Mouse (Mus musculus): ENCODE measurements at regions not wholly inside any gene's neighbourhood (a gene's known extent, or its start where the extent isn't known, plus 50 kb on each side); places are given as distances from the start of the nearest gene placed in this dataset.
A peak's percentile ranks its signal among the peaks of the same experiment; 100 is the strongest.

DNA sequence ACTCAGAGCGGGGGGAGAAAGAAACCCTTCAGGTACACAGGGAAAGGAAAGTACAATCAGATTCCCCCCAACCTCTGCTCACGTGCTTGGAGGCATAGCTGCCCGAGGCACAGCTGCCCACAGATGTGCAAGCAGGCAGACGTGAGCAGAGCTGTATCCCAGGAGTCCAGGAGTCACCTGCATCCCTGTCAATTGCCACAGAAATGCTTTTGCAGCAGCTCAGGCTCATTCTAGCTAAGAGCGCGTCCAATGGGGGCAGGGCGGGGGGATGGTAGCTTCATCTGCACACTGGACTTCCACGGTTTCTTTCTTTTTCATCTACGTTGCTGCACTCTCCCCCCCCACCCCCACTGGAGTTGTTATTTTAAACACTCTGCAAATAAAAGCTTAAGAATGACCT, 66.0 kb upstream of the Fat4 start:
- H3K27ac ChIP-seq = no peak overlapping the region
- WGBS (ENCODE audit: insufficient replicate concordance) = 57% methylated on average over 9 of the region's 9 CpGs
- H3K4me1 ChIP-seq (replicated peaks; ENCODE audit: control insufficient read depth in 2 of 2, insufficient read depth in 2 of 2, low read length in 1 of 2) = no peaks in the 10 kb centered on the region
- H3K9ac ChIP-seq (replicated peaks) = no peak overlapping the region
- ATAC-seq (ENCODE audit: insufficient read depth) = no peak
- no peaks in the 10 kb centered on the region for H3K36me3 ChIP-seq (replicated peaks; ENCODE audit: control insufficient read depth, insufficient read depth, low read depth)
- H3K27me3 ChIP-seq (ENCODE audit: control insufficient read depth, insufficient read depth, low read length) = no peaks in the 10 kb centered on the region
- H3K4me3 ChIP-seq (ENCODE audit: insufficient read depth in 1 of 2, low read depth in 2 of 2, low read length in 2 of 2) = no peak overlapping the region
- no peak for DNase-seq (ENCODE audit: low read depth in 3 of 3, low spot score in 3 of 3)
- TF ChIP-seq CTCF (IDR thresholded peaks at IDR 0.05; ENCODE audit: low read depth) = no peak
- no peak overlapping the region for H3K4me2 ChIP-seq (ENCODE audit: low read depth)
- no peaks in the 10 kb centered on the region for H3K9me3 ChIP-seq (ENCODE audit: control insufficient read depth, low read length)

DNA sequence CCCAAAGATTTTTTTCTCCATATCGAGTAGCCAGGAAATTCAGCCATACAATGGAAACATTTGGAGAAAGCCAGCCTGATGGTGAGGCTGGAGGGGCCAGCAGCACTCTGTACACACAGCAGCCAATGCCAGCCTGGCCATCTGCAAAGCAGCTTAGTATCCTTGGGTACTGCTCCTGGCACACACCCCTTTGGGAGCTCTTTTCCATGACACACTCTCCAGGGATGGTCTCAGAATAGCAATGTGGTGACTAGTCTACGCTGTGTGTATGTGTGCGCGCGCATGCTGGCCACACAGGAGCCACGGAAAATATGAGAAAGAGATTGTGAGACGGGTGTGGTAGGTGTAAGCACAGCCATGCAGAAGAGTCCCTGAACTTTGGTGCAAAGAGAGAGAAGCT, 66.4 kb upstream of the Fat4 start:
- H3K4me2 ChIP-seq (ENCODE audit: low read depth) = no peak overlapping the region
- no peak for ATAC-seq (ENCODE audit: insufficient read depth)
- no peak overlapping the region for H3K9ac ChIP-seq (replicated peaks)
- H3K27me3 ChIP-seq (ENCODE audit: control insufficient read depth, insufficient read depth, low read length) = no peaks in the 10 kb centered on the region
- H3K9me3 ChIP-seq (ENCODE audit: control insufficient read depth, low read length) = no peaks in the 10 kb centered on the region
- no peak overlapping the region for H3K4me3 ChIP-seq (ENCODE audit: insufficient read depth in 1 of 2, low read depth in 2 of 2, low read length in 2 of 2)
- H3K27ac ChIP-seq = no peak overlapping the region
- no peak for DNase-seq (ENCODE audit: low read depth in 3 of 3, low spot score in 3 of 3)
- H3K4me1 ChIP-seq (replicated peaks; ENCODE audit: control insufficient read depth in 2 of 2, insufficient read depth in 2 of 2, low read length in 1 of 2) = no peaks in the 10 kb centered on the region
- H3K36me3 ChIP-seq (replicated peaks; ENCODE audit: control insufficient read depth, insufficient read depth, low read depth) = no peaks in the 10 kb centered on the region
- 77% methylated on average over 7 of the region's 7 CpGs for WGBS (ENCODE audit: insufficient replicate concordance)
- TF ChIP-seq CTCF (IDR thresholded peaks at IDR 0.05; ENCODE audit: low read depth) = no peak
- TF ChIP-seq EP300 (IDR thresholded peaks at IDR 0.05; ENCODE audit: low read depth) = no peak

DNA sequence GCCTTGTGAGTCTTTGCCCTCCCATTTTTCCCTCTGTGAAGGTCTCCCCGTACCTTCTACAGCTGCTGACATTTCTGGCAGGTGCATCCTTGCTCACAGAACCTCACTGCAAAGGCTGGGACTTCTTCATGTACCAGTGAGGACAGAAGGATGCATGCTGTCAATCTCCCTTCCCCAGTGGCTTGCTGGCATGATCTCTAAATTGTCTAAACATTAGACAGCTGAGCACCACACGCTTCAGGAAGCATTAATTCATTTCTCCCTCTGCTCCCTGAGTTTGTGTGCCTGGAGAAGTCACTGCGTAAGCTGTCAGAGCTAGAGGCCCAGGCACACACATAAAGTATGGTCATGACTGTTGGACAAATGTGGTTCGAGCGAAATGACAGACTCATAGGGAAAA, 69.1 kb upstream of the Fat4 start:
- 52% methylated on average over 5 of the region's 5 CpGs for WGBS (ENCODE audit: insufficient replicate concordance)
- TF ChIP-seq EP300 (IDR thresholded peaks at IDR 0.05; ENCODE audit: low read depth) = no peak
- TF ChIP-seq CTCF (IDR thresholded peaks at IDR 0.05; ENCODE audit: low read depth) = no peak
- no peaks in the 10 kb centered on the region for H3K9me3 ChIP-seq (ENCODE audit: control insufficient read depth, low read length)
- H3K9ac ChIP-seq (replicated peaks) = no peak overlapping the region
- no peaks in the 10 kb centered on the region for H3K36me3 ChIP-seq (replicated peaks; ENCODE audit: control insufficient read depth, insufficient read depth, low read depth)
- H3K27me3 ChIP-seq (ENCODE audit: control insufficient read depth, insufficient read depth, low read length) = no peaks in the 10 kb centered on the region
- DNase-seq (ENCODE audit: low read depth in 3 of 3, low spot score in 3 of 3) (no peak), ATAC-seq (ENCODE audit: insufficient read depth) (no peak)
- H3K4me3 ChIP-seq (ENCODE audit: insufficient read depth in 1 of 2, low read depth in 2 of 2, low read length in 2 of 2) = no peak overlapping the region
- H3K27ac ChIP-seq = no peak overlapping the region
- H3K4me1 ChIP-seq (replicated peaks; ENCODE audit: control insufficient read depth in 2 of 2, insufficient read depth in 2 of 2, low read length in 1 of 2) = no peaks in the 10 kb centered on the region
- no peak overlapping the region for H3K4me2 ChIP-seq (ENCODE audit: low read depth)

DNA sequence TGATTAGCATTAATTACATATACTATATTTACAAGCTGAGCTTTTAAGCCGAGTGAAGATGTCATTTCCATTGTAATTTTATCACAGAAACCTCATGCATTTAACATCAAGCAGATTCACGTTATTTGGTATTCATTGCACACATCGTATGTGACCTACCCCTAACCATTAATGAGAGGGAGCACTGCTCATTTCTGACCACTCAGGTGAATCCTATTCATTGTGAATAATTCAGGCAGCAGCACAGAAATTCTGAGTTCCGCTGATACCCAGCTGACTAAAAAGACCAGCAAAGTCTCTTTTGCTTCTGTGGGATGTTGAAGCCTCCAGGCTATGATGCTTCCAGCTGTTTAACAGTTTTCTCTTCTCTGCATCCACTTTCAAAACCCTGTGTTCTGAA, 74.3 kb upstream of the Fat4 start:
- no peak overlapping the region for H3K4me2 ChIP-seq (ENCODE audit: low read depth)
- no peak for ATAC-seq (ENCODE audit: insufficient read depth)
- no peak overlapping the region for H3K4me3 ChIP-seq (ENCODE audit: insufficient read depth in 1 of 2, low read depth in 2 of 2, low read length in 2 of 2)
- no peaks in the 10 kb centered on the region for H3K4me1 ChIP-seq (replicated peaks; ENCODE audit: control insufficient read depth in 2 of 2, insufficient read depth in 2 of 2, low read length in 1 of 2)
- TF ChIP-seq EP300 (IDR thresholded peaks at IDR 0.05; ENCODE audit: low read depth) (no peak), CTCF (IDR thresholded peaks at IDR 0.05; ENCODE audit: low read depth) (no peak)
- H3K27me3 ChIP-seq (ENCODE audit: control insufficient read depth, insufficient read depth, low read length) = no peaks in the 10 kb centered on the region
- DNase-seq (ENCODE audit: low read depth in 3 of 3, low spot score in 3 of 3) = no peak
- H3K9ac ChIP-seq (replicated peaks) = no peak overlapping the region
- no peaks in the 10 kb centered on the region for H3K9me3 ChIP-seq (ENCODE audit: control insufficient read depth, low read length)
- 67% methylated on average over 4 of the region's 4 CpGs for WGBS (ENCODE audit: insufficient replicate concordance)
- H3K36me3 ChIP-seq (replicated peaks; ENCODE audit: control insufficient read depth, insufficient read depth, low read depth) = no peaks in the 10 kb centered on the region
- H3K27ac ChIP-seq = no peak overlapping the region

DNA sequence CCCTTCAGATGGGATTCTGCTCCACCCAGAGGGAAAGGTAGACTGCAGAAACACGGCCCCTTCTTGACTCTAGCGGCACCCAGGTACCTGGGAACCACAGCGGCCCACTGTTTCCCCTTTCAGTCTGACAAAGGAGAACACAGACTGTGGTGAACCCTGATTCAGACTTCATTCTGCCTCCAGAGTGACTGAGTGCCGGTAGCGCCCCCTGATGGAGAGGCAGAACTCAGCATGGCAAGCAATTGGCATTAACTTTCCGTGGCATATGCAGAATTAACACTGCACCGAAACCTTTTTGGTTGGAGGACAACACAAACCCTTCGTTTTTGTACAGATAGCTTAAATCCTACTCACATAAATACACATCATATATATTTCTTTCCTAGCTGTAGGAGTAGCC, 75.1 kb upstream of the Fat4 start:
- DNase-seq (ENCODE audit: low read depth in 3 of 3, low spot score in 3 of 3) (no peak), ATAC-seq (ENCODE audit: insufficient read depth) (no peak)
- Histone ChIP-seq H3K27me3 (ENCODE audit: control insufficient read depth, insufficient read depth, low read length) (no peaks in the 10 kb centered on the region), H3K4me3 (ENCODE audit: insufficient read depth in 1 of 2, low read depth in 2 of 2, low read length in 2 of 2) (no peak overlapping the region), H3K9ac (replicated peaks) (no peak overlapping the region), H3K4me2 (ENCODE audit: low read depth) (no peak overlapping the region), H3K36me3 (replicated peaks; ENCODE audit: control insufficient read depth, insufficient read depth, low read depth) (no peaks in the 10 kb centered on the region), H3K27ac (no peak overlapping the region), H3K4me1 (replicated peaks; ENCODE audit: control insufficient read depth in 2 of 2, insufficient read depth in 2 of 2, low read length in 1 of 2) (no peaks in the 10 kb centered on the region), H3K9me3 (ENCODE audit: control insufficient read depth, low read length) (no peaks in the 10 kb centered on the region)
- TF ChIP-seq EP300 (IDR thresholded peaks at IDR 0.05; ENCODE audit: low read depth) (no peak), CTCF (IDR thresholded peaks at IDR 0.05; ENCODE audit: low read depth) (peak; percentile 28; the same call in 1 of the 2 replicates)
- WGBS (ENCODE audit: insufficient replicate concordance) = 64% methylated on average over 8 of the region's 8 CpGs

Measured in liver, embryonic 14.5 days (tissue).